Mouse (Mus musculus) ES-Bruce4 (cell line): ENCODE results near the gene Dguok.

Experiments used
- CTCF ChIP-seq: IDR thresholded peaks from one replicate; pipeline ENCODE4 v1.8.1; 2011; ENCODE audit warnings: low read depth, low read length
- EP300 ChIP-seq: IDR thresholded peaks from 2 replicates; pipeline ENCODE4 v1.6.1; 2011; ENCODE audit warnings: low read depth, low read length; ENCODE audit not compliant: insufficient read depth
- POLR2A ChIP-seq: IDR thresholded peaks from one replicate; pipeline ENCODE4 v1.8.1; 2011; ENCODE audit warnings: low read length; ENCODE audit not compliant: insufficient read depth

DNA sequence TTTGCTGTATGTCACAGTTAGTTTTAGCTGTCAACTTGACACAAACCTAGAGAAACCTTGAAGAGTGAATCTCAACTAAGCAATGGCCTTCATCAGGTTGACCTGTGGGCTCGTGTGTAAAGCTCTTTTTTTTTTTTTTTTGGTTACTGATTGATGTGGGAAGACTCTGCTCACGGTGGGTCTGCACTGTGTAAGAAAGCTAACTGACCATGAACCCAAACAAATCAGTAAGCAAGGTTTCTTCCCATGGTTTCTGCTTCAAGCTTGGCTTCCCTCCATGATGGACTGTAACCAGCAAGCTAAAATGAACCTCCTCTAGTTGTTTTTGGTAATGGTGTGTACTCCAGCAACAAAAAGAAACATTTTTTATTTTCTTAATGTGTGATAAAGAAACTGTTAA, 27.6 kb downstream of the Dguok start:
- no peak for TF ChIP-seq CTCF
- no peak for TF ChIP-seq POLR2A
- TF ChIP-seq EP300 = no peak
